Mouse (Mus musculus) gastrocnemius, adult 18-20 months (tissue): ENCODE measurements around the gene Vwa7. TPM values are rescaled to one million over a fixed set of nuclear protein-coding genes. Genes with fewer than 3 reads are reported as not detected.

Source experiments
- DNase-seq: peaks from one replicate; pipeline ENCODE4 v3.0.0; 2021; ENCODE audit warnings: low spot score
- total RNA-seq, 2 experiments: library from RNA; stranded (reverse); gene quantifications; 2 replicates each; pipeline ENCODE4 v1.2.3; 2021

Gene Vwa7
- total RNA-seq, 2 experiments from 2014 or later = 13.2 to 16.8 TPM

DNA sequence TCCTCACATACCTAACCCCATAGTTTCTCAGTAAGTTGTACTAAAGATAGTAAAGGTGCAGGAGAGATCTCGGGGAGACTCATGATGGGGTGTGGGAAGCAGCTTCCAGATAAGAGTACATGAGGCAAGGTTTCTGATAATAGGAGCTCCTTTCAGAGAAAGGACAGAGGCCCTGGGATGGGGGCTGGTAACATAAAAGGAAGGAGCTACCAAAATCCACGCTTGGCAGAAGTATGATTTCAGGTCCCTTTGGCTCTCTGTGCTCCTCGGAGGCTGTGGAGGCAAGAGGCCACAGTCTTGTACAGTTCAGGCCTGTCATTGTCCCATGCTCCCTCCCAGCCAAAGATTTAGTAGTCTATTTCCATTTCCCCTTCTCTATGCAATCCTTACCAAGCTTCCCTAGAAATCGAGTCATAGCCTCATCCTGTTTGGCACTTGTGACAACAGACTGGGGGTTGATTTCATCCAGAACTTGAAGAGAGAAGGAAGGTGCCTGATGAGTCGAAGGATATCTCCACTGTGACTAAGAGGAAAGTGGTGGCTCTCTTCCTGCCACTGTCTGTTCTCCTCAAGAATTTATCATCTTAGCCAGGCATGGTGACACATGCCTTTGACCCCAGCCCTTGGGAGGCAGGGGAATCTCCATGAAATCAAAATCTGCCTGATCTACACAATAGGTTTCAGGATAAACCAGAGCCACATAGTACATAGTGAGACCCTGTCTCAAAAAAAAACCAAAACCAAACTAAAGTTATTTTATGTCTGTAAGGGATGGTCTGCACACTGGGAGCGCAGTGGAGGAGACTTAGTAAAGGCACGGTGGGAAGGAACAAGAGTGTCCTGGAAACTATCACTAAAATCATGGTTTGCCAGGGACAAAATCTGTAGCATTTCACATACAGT is 28.8 kb downstream of the Vwa7 start:
- DNase-seq = no peak

DNA sequence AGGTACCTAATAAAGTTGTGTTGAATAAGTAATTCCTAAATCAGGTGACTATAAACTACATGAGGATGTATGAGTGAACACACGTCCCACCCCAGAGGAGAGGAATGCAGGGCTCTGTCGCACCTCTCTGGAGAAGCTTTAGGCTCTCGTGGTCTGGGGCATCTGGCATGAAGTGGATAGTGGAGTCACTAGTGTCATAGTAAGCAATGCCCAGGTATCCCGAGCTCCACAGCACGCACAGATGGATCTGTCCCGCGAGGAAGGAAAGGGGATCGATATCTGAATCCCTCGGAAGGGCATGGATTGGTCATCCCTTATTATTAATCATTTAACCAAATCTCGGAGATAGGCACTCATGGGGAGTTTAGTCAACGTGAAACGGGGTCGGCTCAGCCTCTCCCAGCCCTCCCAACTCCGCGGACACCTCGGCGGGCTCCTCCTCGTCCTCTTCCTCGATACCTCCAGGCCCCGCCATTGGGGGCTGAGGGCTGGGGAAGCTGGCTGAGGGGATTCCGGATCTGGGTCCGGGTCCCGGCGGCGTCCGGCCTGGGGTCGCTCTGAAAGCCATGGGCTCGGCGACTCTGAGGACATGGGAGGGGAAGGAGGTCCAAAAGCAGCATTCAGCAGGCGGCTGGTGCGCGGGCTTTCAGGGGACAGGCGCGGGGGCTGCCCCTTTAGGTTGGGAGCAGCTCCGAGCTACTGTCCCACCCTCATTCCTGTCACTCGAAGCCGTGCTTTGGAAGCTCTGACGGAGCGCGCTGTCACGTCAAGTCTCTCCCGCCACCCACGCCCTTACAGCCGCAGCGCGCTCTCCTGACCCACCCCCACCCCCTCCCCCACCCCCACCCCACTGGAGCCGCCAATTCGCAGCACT is 29.7 kb downstream of the Vwa7 start:
- DNase-seq = no peak

DNA sequence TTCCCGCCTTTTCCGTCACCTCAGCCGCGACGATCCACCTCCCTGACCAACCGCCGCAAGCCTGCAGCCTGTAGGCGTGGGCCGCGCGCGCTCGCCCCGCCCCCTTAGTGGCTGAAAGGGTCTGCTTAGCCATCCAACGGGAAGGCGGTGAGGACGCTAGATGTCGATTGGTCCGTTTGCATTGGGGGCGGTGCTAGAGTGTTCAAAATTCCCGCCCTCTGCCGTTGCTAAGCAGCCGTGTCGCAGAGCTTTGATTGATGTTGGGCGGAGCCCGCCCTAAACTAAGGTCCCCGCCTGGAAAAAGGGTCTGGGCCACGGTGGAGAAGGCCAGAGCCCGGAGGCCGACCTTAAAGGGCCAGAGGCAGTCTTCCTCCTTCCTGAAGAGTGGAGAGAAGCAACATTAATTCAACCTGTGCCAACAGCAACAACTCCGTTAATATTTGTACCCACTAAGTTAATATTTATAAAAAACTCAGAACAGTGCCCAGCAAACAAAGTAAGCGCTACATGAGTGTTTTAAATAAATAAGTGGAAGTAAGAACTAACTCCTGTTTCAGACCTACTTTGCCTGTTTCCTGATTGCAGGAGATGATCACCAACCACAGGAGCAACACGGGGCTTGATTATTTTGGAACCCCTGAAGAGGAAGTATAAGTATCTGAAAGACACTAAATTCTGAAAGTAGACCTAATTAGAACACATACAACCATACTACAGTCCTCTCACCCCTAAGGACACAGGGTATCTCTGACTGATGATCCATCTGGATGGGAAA is 30.5 kb downstream of the Vwa7 start, which contains the start of gene Msh5:
Msh5 (minus strand) TSS at position 65 of the 775 bp plus-strand sequence.
- DNase-seq = peak; percentile 96

DNA sequence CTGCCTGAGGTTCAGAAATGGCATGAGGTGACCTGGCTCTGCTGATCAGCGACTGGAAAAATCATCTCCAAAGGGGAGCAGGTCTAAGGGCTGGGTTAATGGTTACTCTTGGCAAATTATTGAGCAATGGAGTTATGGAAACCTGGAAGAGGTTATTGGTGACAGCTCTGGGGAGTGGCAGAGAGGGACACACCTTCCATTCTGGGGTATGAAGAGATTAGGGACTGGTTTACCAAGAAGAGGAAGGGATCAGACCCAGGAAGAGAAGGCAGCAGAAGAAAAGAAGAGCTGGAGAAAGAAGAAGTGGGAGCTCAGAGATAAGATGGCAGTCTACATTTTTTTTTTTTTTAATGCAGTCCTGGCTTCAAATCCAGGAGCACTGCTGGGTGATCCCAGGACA is 31.3 kb downstream of the Vwa7 start:
- no peak for DNase-seq

DNA sequence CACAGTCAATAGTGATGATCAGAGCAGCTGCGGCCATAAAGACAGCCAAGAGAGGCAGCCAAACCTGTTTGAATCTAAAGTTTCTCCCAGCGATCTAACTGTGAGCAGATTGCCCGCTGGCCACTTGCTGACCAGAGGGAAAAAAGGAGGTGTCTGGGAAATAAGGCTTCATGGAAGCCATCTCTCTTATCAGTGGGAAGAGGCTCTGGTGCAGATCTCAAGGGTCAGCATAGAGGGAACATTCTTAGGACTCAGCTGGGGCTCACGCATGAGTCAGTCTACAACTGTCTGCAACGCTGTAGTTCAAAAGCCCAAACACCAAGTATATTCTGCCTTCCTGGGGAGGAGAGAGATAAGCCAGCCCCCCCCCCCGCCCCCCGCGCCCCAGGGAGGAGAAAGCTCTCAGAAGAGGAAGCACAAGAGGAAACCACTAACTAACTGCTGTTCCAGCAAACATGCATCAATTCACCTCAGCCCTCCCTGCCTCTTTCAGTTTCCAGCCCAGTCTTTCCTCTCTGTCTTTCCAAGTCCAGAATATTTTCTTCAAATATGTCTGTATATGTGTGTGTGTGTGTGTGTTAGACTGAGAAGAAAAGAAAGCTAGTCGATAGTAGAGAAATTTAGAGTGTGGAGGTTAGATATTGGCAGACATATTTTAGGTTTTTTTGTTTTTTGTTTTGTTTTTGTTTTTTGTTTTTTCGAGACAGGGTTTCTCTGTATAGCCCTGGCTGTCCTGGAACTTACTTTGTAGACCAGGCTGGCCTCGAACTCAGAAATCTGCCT is 32.0 kb downstream of the Vwa7 start:
- no peak for DNase-seq

DNA sequence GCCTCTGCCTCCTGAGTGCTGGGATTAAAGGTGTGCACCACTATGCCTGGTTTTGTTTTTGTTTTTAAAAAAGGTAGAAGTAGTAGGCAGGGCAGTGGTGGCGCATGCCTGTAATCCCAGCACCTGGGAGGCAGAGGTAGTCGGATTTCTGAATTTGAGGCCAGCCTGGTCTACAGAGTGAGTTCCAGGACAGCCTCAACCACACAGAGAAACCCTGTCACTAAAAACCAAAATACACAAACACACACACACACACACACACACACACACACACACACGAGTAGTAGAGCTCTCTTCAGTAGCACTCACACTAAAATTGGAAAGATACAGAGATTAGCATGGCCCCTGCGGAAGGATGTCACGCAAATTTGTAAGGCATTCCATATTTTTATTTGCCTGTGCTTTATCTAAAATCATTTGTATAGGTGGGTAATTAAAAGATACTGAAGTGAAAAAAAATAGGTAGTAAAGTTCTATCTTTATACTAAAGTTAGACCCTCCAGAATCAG is 32.6 kb downstream of the Vwa7 start:
- DNase-seq = no peak

DNA sequence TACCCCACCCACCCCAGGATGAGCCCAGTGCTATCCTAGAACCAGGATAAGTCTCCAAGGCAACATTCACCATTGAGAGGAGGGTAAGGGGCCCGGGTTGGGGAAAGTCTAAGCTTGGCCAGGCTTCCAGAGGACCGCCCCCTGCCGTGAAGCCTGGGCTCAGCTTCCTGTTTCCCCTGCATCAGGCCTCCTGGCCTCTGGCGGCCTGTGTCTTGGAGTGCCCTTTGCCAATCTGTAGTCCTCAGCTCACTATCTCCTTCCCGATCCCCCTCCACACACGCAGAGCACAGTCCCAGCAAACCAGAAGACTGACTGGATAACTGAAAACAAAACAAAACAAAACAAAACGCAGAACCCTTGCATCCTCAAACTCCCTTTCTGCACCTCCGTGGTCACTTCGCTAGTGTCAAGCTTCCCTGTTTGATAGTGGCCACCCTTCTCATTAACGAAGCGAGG is 33.2 kb downstream of the Vwa7 start, which contains the start of gene Clic1:
Clic1 (plus strand) TSS at position 406 of the 456 bp plus-strand sequence.
- no peak for DNase-seq

DNA sequence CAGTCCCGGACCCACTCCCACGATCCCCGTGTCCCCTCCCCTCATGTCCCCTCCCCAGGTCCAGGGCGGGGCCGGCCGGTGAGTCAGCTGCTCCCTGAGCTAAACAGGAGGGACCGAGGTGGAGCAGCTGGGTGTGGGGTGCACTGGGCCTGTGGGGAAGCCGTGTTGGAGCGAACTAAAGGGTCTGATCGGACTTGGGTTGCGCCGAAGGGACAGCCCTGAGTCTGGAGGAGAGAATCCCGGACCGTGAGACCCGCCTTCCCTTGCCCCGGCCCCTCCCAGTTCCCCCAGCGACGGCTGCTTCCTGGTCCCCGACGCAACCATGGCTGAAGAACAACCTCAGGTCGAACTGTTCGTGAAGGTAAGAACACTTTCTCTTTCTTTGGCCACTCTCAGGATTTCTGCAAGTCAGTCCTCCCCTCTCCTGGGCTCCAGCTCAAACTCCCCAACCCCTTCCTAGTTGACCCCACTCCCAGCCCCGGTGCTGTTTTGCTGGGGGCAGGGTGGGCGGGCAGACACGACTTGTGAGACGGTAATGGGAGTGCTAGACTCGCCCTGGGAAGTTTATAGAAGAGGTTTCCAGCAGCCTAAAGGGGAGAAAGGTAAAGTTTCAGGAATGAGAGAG is 33.9 kb downstream of the Vwa7 start:
- DNase-seq = peak; percentile 69

DNA sequence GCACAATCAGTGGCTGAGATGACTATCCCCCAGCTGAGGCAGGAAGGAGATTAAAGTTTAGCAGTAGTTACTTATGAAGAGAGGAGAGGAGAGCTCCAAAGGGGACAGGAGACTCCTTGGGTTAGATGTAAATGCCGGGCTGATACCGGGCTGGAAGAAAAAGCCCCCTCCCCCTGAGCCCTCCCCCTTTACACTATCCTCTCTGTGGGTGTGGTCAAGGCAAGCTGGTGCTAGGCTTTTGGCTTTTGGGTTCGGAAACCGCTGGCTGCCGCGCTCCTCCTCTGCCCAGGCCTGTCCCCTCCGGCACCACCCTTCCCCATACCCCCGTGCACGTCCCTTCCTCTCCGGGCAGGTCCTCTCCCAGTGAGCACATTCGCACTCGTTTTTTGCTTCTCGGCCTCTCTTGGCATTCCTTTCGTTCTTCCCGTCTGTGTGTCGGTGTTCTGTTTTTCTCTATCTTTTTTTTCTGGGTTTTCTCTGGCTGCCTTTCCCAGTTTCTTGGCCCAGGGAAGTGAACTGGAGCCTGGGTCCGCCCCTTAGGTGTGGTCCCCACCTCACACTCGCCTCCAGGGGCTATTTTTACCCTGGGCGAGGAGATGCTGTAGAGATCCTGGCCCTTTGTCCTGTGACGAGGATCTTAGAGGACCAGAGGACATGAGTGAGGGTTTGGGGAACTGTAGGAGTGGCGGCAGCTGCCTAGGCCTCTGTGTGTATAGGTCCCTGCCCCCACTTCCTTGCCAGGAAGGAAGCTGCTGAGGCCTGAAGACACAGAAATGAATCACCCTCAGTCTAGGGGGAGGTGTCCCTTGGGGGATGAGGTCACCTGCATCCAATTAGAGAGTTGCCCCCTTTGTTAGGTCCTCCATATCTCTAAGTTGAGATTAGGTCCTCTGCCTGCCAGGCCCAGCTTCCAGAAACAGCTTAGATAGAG is 35.0 kb downstream of the Vwa7 start:
- DNase-seq = peak; percentile 61

DNA sequence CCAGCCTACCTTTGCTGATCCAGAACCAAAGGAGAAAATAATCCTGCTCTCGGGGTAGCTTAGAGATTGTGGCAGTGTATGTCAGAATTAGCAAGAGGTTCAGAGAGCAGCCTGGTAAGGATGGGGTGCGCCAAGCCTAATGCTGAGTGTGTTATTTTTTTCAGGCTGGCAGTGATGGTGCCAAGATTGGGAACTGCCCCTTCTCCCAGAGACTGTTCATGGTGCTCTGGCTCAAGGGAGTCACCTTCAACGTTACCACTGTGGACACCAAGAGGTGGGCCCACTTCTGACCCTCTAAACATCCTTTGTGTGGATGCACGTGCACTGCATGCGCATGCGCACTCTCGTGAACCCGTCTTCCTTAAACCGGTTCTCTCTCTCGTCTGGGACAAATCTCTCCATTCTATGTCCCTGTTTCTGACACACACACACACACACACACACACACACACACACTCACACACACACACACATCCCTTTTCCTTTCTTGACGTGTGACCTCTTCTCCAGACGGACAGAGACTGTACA is 36.0 kb downstream of the Vwa7 start:
- no peak for DNase-seq

DNA sequence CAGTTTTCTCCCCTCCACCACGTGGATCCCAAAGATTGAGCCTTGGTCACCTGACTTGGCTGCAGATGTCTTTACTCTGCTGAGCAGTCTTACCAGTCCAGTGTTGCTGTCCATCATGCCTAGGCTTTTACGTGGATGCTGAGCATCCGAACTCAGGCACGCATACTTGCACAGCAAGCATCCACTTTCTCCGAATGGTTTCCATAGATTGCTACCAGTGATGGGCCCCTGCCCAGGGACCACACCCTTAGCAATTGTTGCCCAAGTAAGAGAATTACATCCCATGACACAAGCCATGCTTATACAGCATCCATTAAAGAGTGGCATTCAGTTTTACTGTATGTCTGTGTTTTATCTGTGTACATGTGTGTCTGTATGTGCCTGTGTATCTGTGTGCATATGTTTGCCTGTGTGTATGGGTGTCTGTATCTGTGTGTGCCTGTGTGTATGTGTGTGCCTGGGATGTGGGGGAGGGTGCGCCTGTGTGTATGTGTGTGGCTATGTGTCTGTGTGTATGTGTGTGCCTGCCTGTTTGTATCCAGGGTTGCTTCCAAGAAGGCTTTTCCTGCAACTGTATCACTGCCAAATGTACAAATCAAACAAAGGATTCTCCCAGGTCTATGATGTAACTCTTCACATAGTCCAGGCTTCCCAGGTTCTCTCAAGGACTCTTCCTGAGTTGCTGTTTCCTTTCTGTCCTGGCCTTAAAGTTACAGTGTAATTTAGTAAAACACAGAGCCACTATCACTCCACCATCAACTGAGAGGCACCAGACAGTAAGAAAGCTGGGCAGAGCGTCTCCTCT is 39.5 kb downstream of the Vwa7 start:
- no peak for DNase-seq

DNA sequence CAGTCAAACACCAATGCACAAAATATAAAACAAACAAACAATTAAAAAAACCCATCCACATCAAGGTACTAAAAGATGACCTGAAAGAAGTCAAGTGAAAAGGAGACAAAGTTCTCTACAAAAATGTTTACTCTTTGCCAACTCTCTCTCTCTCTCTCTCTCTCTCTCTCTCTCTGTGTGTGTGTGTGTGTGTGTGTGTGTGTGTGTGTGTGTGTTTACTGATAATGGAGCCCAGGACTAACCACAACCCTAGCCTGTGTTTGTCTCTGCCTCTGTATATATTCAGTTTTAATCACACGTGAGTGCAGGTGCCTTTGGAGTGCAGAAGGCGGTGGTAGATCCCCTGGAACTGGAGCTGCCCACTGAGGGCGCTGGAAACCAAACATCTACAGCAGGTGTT is 40.7 kb downstream of the Vwa7 start:
- DNase-seq = no peak

DNA sequence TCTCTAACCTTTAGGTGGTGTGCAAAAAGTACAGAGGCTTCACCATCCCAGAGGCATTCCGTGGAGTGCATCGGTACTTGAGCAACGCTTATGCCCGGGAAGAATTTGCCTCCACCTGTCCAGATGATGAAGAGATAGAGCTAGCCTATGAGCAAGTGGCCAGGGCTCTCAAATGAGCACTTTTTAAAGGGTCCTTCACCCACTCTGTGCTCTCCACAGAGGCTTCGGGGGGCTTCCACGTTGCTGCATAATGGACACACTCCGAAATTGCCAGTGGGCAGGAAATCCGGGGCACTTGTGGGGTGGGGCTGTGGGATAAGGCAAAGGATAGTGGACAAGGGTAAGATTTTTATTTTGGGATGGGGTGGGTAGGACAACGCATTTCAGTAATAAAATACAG is 41.9 kb downstream of the Vwa7 start:
- no peak for DNase-seq

DNA sequence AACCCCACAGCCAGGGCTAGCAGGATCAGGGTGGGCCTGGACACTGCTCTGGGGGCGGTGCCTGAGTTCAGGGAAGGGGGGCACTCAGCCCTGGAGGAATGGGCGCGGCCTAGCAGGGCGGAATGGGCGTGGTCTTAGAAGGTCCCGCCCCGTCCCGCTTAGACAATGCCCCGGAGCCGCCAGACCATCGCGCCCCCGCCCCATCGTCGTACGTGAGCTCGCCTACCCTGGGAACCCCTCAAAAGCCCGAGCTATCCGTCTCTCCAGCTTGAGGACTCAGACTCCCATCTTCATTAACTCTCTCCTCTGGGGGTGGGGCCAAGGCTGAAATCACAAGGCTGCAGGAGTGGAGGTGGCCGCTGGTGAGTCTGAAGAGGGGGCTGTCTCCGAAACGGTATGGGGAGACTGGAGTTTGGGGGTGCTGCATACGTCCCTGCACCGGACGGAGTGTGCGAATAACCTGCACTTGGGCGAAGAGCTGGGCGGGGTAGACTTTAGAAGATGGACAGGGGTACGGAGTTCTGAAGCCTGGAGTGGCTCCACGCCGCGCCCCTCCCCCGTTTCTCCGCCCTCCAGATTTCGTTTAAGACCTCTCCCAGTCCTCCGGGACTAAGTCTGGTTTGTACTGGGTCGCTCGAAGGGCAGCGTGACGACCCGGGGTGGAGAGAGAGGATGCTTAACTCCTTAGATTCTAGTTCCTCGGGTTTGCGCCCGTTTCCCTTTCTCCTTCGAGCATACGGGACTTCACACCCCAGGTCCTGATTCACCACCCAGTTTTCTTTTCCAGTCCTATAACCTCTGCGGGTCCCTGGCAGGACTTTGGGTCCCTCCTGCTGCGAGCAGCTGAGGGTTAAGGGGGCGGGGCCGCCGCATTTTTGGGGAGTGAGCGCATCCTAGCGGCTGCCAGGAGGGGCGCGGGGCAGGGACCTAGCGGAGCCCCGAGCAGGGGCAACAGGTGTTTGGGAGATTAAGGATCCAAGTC is 42.8 kb downstream of the Vwa7 start, which contains the start of gene Ddah2:
Ddah2 (plus strand) TSS at position 125 of the 982 bp plus-strand sequence.
- peak; percentile 89 for DNase-seq

DNA sequence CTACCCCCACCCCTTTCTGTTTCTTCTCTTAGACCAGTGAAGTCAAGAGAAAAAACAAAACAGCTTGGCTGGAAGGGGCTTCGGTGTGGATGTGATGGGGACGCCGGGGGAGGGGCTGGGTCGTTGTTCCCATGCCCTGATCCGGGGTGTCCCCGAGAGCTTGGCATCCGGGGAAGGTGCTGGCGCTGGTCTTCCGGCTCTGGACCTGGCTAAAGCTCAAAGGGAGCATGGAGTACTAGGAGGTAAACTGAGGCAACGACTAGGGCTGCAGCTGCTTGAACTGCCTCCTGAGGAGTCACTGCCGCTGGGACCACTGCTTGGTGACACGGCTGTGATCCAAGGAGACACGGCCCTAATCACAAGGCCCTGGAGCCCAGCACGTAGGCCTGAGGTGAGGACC is 43.7 kb downstream of the Vwa7 start:
- DNase-seq = no peak

DNA sequence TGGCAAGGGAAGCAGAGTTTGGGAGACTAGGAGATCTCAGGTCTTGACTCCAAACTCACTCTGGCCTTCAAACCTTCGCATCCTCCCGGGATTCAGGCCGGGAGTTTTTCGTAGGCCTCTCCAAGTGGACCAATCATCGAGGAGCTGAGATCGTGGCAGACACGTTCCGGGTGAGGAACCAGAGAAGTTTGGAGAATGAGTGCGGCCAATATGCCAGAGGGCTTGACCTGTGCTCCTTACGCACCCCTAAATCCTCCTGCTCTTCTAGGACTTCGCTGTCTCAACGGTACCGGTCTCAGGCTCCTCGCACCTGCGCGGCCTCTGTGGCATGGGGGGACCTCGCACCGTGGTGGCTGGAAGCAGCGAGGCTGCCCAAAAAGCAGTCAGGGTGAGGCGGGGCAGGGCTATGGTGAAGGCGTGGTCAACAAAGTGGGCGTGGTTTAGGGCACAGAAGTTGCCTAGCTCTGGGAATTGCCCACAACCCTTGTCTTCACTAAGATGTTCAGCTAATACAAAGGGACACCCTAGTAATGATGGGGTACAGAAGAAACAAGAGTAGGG is 44.4 kb downstream of the Vwa7 start:
- DNase-seq = no peak
